Mouse (Mus musculus): Measurements from ENCODE around the gene Dnm3.

DNA sequence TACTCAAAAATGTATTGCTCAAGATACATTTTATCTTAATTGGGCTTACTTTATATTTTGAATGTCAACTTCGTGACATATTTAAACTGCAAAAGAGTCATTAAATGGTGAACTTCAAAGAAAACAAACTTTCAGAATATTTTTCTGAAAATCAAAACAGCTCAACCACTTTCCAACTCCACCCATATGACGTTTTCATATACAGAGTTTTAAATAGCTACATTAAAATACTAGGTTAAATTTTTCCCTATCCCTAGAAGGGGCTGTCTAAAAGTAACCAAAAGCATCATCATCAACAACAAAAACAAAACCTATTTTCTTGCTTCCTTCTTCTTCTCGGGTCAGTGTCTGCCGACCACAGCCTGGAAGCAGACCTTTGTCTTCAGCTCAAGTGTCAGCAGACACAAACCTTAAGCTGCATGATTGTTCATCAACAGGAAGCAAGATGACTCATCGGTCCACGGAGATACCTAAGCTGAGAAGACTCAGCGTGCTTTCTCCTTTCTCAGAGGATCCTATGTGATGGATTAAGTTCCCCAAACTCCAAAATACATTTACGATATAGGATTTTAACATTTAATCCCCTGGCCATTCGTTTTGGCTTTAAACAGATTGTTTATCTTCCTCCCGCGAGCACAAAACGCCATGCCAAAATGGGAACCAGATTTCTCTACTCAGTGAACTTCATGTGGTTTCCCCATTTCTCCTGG lies 270.7 kb downstream of the Dnm3 start:
- TF ChIP-seq CTCF (conservative IDR thresholded peaks at IDR 0.05; ENCODE audit: insufficient read depth, insufficient read length, low read depth, low read length): no peak
- TF ChIP-seq POLR2A (IDR thresholded peaks at IDR 0.05; ENCODE audit: low read depth, low read length): no peak

All from kidney, adult 2 months (tissue).